Mouse (Mus musculus): Measurements from ENCODE around the gene Crisp1.

Gene Crisp1

DNA sequence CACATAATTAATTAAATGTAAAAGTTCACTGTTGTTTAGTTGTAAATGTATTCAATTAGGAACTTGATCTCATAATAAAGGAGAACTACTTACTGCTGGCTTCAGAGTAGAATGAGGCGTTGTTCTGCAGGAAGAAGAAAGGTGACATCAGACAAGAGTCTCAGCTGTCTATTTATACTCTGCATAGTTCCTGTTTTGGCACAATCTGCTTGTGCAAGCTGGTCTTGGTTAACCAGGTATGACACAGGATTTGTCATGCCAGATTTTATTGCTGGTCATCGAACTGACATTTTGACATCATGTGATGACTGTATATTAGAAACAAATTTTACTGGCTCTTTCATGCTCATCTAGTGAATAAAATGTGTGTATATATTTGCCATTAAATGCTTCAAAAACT lies at the start of gene Crisp1:
Gene Crisp1, minus strand, starts transcription at position 146 of the 400 bp plus-strand sequence.
- no peak for DNase-seq (ENCODE audit: low spot score in 2 of 2)

DNA sequence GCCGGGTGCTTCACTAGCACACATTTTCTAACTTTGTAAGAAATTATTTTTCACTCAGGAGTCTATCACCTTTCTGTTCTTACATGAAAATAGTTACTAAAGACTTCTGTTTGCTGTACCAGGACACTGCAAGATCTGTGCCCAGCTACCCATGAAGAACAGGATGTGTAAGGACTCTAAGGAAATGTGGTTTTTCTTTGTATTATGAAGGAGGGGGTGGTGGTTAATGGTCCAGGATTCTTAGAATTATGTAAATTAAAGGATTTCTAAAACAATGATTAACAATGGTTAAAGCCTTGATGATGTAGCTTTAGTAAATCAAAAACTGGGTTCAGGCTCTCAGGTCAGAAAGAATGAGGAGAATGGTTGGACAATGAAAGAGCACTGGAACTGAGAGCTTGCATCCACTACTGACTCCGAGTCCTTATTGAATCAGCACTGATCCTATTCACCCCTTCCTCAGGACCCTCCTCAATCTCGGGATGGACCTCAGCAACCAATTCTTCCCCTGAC lies 23.5 kb upstream of the Crisp1 start:
- DNase-seq (ENCODE audit: low spot score in 2 of 2): no peak

DNA sequence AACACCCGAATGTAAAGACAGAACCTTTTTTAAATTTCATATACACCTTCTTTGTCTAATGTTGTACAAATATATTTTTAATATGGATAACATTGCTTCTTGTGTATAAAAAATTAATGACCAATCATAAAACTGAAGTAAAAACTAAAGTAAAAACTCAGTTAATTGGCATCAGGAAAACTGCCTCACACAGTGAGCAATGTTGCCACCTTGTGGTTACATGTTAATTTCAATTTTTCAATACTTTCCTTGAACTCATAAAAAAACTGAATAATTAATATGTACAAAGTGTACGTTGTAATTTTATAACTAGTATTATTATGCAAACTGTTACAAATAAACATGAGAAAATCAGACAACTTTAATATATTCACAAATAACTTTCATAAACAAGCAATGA lies 33.6 kb downstream of the Crisp1 start:
- no peak for DNase-seq (ENCODE audit: low spot score in 2 of 2)

DNA sequence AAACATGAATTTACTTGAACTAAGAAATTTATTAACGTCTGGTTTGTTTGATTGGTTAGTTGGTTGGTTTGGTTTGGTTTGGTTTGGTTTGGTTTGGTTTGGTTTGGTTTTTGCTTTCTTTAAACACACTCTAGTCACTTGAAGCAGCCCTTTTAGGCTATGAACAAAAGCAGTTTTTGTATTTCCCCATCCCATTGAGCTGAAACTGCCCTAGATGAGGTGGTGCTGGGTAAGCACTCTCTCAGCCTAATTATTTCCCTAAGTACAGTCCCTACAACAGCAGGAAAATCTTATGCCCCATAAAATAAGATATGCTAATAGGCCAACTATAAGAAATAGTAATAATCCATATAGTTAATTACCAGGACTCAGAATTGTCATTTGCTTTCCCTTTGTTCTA lies 43.5 kb downstream of the Crisp1 start:
- no peak for DNase-seq (ENCODE audit: low spot score in 2 of 2)

DNA sequence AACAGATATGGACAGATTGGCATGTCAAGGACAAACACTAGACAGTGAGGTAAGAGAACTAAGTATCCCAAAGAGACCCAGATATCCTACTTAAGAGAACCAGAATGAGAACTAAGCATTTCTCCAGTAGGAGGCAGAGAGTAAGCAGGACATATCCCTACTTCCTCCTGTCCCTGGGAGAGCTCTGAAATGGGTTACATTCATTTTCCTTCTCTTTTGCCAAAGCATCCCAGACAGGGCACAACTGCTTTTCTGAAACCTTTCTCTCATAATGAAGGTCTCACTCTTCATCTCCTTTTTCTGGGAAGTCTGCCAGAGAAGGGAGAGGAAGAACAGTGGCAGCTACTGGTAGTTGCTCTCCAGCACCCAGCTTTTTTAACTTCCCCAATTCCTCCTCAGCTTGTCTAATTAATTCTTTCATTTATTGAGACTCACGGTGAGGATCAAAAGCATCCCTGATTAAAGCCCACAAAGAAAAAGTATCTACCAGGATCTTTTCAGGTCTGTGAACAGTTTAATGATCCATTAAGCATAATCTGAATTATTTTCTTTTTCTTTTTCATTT lies 44.0 kb downstream of the Crisp1 start:
- no peak for DNase-seq (ENCODE audit: low spot score in 2 of 2)

DNA sequence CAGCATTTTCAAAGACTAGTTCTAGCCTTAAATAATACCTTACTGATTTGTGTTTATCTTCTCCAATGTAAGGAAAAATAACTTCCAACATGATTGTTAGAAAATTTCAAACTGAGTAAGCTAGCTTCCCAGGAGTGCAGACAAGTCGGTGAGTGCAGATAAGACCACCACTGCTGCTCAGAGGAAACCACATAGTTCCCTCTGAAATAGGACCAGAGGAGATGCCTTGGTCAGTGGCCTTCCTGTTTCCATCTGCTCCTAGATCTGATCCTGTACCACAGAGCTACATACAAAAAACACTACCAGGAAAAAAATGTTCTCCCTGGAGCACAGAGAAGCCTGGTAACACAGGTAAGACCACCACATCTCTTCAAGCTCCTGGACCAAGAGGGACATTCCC lies 66.5 kb downstream of the Crisp1 start:
- no peak for DNase-seq (ENCODE audit: low spot score in 2 of 2)
